In genomic region chr10:13340583-13340982, GRCm38 (mm10) we compare ENCODE assay signal across 26 mouse cellular contexts.
"Had no signal": no experiment of that assay in that cellular context is flagged by ENCODE, and none has a peak within 500 bp of the region (broad histone marks: within the 10 kb centered on the region; RNA-seq: fewer than 3 reads in every experiment).

No protein-coding gene starts in this region.

- H3K9ac ChIP-seq: heart, embryonic 13.5 days; heart, embryonic 15.5 days; hindbrain, embryonic 12.5 days; hindbrain, embryonic 15.5 days; kidney, embryonic 15.5 days; limb, embryonic 13.5 days; limb, embryonic 15.5 days; liver, embryonic 12.5 days; liver, embryonic 14.5 days had no signal

- H3K27me3 ChIP-seq: heart, embryonic 13.5 days; heart, embryonic 15.5 days; hindbrain, embryonic 12.5 days; hindbrain, embryonic 15.5 days; kidney, embryonic 15.5 days; limb, embryonic 13.5 days; limb, embryonic 15.5 days; liver, embryonic 12.5 days had no signal

- H3K36me3 ChIP-seq: heart, embryonic 15.5 days; hindbrain, embryonic 12.5 days; hindbrain, embryonic 15.5 days; kidney, embryonic 15.5 days; limb, embryonic 13.5 days; limb, embryonic 15.5 days; liver, embryonic 12.5 days had no signal

- H3K4me2 ChIP-seq: heart, embryonic 11.5 days; heart, embryonic 13.5 days; heart, embryonic 15.5 days; hindbrain, embryonic 12.5 days; hindbrain, embryonic 15.5 days; kidney, embryonic 15.5 days; limb, embryonic 13.5 days; limb, embryonic 15.5 days; liver, embryonic 12.5 days had no signal

- ATAC-seq: intestine, embryonic 16.5 days; liver, embryonic 12.5 days had no signal

- H3K4me1 ChIP-seq: hindbrain, embryonic 12.5 days; kidney, embryonic 15.5 days; limb, embryonic 13.5 days; liver, embryonic 12.5 days had no signal

- H3K27ac ChIP-seq: heart, adult 2 months; heart, embryonic 13.5 days; heart, embryonic 15.5 days; hindbrain, embryonic 12.5 days; hindbrain, embryonic 15.5 days; kidney, embryonic 15.5 days; kidney, postnatal 0 days; limb, embryonic 13.5 days; limb, embryonic 15.5 days; liver, embryonic 12.5 days; liver, embryonic 14.5 days had no signal

- DNase-seq: gastrocnemius, postnatal 14 days; gastrocnemius, postnatal 36 days; heart, adult 11 months; heart, adult 2 months; heart, postnatal 14 days; heart, postnatal 36 days; kidney, adult 11 months; kidney, adult 2 months; kidney, adult 9 months; kidney, postnatal 14 days; kidney, postnatal 36 days; layer of hippocampus, adult 9-11 months; layer of hippocampus, postnatal 36 days; left cerebral cortex, postnatal 4 days had no signal

- H3K4me3 ChIP-seq: heart, adult 2 months; heart, embryonic 13.5 days; heart, embryonic 15.5 days; hindbrain, embryonic 12.5 days; hindbrain, embryonic 15.5 days; kidney, embryonic 15.5 days; limb, embryonic 13.5 days; limb, embryonic 15.5 days; liver, embryonic 12.5 days had no signal

- H3K9me3 ChIP-seq: heart, embryonic 13.5 days; heart, embryonic 15.5 days; hindbrain, embryonic 12.5 days; hindbrain, embryonic 15.5 days; kidney, embryonic 15.5 days; limb, embryonic 13.5 days; limb, embryonic 15.5 days; liver, embryonic 12.5 days had no signal
